Mouse (Mus musculus): ENCODE results near the gene Kdm5a. TPM values are rescaled to one million over a fixed set of nuclear protein-coding genes. Genes with fewer than 3 reads are reported as not detected.
A peak's percentile ranks its signal among the peaks of the same experiment; 100 is the strongest.

Kdm5a gene
- polyA plus RNA-seq, 1 experiment from 2014 or later, result 44.8 TPM

GRCm38 (mm10) chr6:120492499-120493373 lies 128.8 kb downstream of the Kdm5a start:
- ATAC-seq (ENCODE audit: low FRiP score, low TSS enrichment), result peak; percentile 40; the same call in 1 of the 2 replicates
- Histone ChIP-seq H3K9ac (replicated peaks; ENCODE audit: low read length) (peak overlapping the region; percentile 66), H3K4me1 (ENCODE audit: insufficient read depth, low read length) (peaks cover 19% of the 10 kb centered on the region)

GRCm38 (mm10) chr6:120493374-120494181 lies 129.7 kb downstream of the Kdm5a start, which contains the start of gene Tmem121b:
Tmem121b (minus strand) TSS chr6:120493807.
- H3K4me3 ChIP-seq (ENCODE audit: low read length), result peak within 1 kb of the TSS; percentile 68
- peak within 1 kb of the TSS; percentile 66 for H3K9ac ChIP-seq (replicated peaks; ENCODE audit: low read length)
- H3K36me3 ChIP-seq (ENCODE audit: insufficient read depth, low read length), result no peaks in the 10 kb centered on the region
- WGBS, result under 1% methylated on average over 75 of the region's 84 CpGs
- peaks cover 25% of the 10 kb centered on the region for H3K27me3 ChIP-seq (ENCODE audit: insufficient read depth, low read length)
- no peak within 1 kb of the TSS for H3K27ac ChIP-seq (ENCODE audit: low read length)
- ATAC-seq (ENCODE audit: low FRiP score, low TSS enrichment), result peak; percentile 83
- H3K4me1 ChIP-seq (ENCODE audit: insufficient read depth, low read length), result peaks cover 19% of the 10 kb centered on the region
- H3K4me2 ChIP-seq (replicated peaks; ENCODE audit: low read depth, low read length), result peak within 1 kb of the TSS; percentile 100
- H3K9me3 ChIP-seq (ENCODE audit: low read length), result no peaks in the 10 kb centered on the region

More at GRCm38 (mm10) chr6:120492499-120493373, 128.8 kb downstream of the Kdm5a start:
- peaks cover 25% of the 10 kb centered on the region for H3K27me3 ChIP-seq (ENCODE audit: insufficient read depth, low read length)
- peak overlapping the region; percentile 100 for H3K4me2 ChIP-seq (replicated peaks; ENCODE audit: low read depth, low read length)
- H3K9me3 ChIP-seq (ENCODE audit: low read length), result no peaks in the 10 kb centered on the region
- no peaks in the 10 kb centered on the region for H3K36me3 ChIP-seq (ENCODE audit: insufficient read depth, low read length)
- H3K4me3 ChIP-seq (ENCODE audit: low read length), result peak overlapping the region; percentile 68
- H3K27ac ChIP-seq (ENCODE audit: low read length), result no peak overlapping the region
- WGBS, result 1% methylated on average over 84 of the region's 95 CpGs

Other genes starting within 250 kb of the Kdm5a start
- 0.65 and 0.76 TPM in 2 replicates for gene D330020A13Rik, start 69.8 kb upstream of the Kdm5a start, polyA plus RNA-seq (2015; fragmentation: Nextera tagmentation; extraction: Ambion mirVana)
- 2.4 and 2.6 TPM in 2 replicates for gene B4galnt3, start 69.6 kb upstream of the Kdm5a start, polyA plus RNA-seq (2015; fragmentation: Nextera tagmentation; extraction: Ambion mirVana)
- 25.5 and 25.8 TPM in 2 replicates for gene Ccdc77, start 250 bp downstream of the Kdm5a start, polyA plus RNA-seq (2015; fragmentation: Nextera tagmentation; extraction: Ambion mirVana)
- gene Il17ra, start 99.1 kb downstream of the Kdm5a start, polyA plus RNA-seq (2015; fragmentation: Nextera tagmentation; extraction: Ambion mirVana), result 4.6 and 5.1 TPM in 2 replicates
- 0.04 TPM in 2 replicates for gene Tmem121b, start 129.7 kb downstream of the Kdm5a start, polyA plus RNA-seq (2015; fragmentation: Nextera tagmentation; extraction: Ambion mirVana)
- gene Hdhd5, start 167.2 kb downstream of the Kdm5a start, polyA plus RNA-seq (2015; fragmentation: Nextera tagmentation; extraction: Ambion mirVana), result 22.1 and 23.6 TPM in 2 replicates